Mouse (Mus musculus): ENCODE results near the gene C1qa. TPM values are rescaled to one million over a fixed set of nuclear protein-coding genes. Genes with fewer than 3 reads are reported as not detected.

Gene C1qa
- total and polyA plus RNA-seq, 3 experiments, result 0.12 TPM; not detected in 2

DNA sequence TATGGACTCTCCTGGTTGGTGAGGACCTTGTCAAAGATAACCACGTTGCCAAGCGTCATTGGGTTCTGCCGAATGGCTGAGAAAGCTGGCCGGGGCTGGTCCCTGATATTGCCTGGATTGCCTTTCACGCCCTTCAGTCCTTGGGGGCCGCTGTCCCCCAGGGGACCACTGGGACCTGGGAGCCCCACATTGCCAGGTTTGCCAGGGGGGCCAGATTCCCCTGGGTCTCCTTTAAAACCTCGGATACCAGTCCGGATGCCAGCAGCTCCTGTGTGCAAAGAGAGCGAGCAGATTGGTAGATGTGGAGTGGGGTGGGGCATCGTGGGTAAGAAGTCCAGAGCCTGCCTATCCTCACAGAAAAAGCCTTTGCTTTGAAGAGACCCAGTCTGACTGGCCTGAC lies 2.1 kb downstream of the C1qa start:
- DNase-seq (ENCODE audit: low read depth, low spot score), result no peak
- H3K9me3 ChIP-seq (replicated peaks; ENCODE audit: insufficient read depth, low read length), result no peaks in the 10 kb centered on the region
- no peak overlapping the region for H3K4me3 ChIP-seq (ENCODE audit: control insufficient read depth in 1 of 2, insufficient read depth in 1 of 2, low read depth in 2 of 2, low read length in 2 of 2)
- no peak overlapping the region for H3K9ac ChIP-seq (ENCODE audit: control insufficient read depth, low read depth, low read length, poor library complexity, severe bottlenecking)
- H3K36me3 ChIP-seq (ENCODE audit: control insufficient read depth in 1 of 2, insufficient read depth in 2 of 2, low read length in 2 of 2), result no peaks in the 10 kb centered on the region
- H3K79me2 ChIP-seq (ENCODE audit: control insufficient read depth, insufficient read depth, low read length, poor library complexity), result no peaks in the 10 kb centered on the region
- no peaks in the 10 kb centered on the region for H3K4me1 ChIP-seq (ENCODE audit: control insufficient read depth in 1 of 2, insufficient read depth in 2 of 2, low read length in 2 of 2)
- TF ChIP-seq RCOR1 (IDR thresholded peaks at IDR 0.05; ENCODE audit: low read depth, low read length), result no peak
- no peak for TF ChIP-seq MYB (IDR thresholded peaks at IDR 0.05; ENCODE audit: low read depth, low read length)
- no peak for TF ChIP-seq ZC3H11A (IDR thresholded peaks at IDR 0.05; ENCODE audit: low read depth, low read length)
- TF ChIP-seq HCFC1 (IDR thresholded peaks at IDR 0.05; ENCODE audit: low read depth, low read length), result no peak
- TF ChIP-seq POLR2A (IDR thresholded peaks at IDR 0.05; ENCODE audit: control insufficient read depth in 1 of 2, insufficient read depth in 1 of 2, low read depth in 1 of 2, low read length in 2 of 2, poor library complexity in 1 of 2), result no peak
- TF ChIP-seq ZKSCAN1 (IDR thresholded peaks at IDR 0.05; ENCODE audit: low read depth, low read length), result no peak
- no peak for TF ChIP-seq USF1 (IDR thresholded peaks at IDR 0.05; ENCODE audit: low read depth, low read length)
- no peak for TF ChIP-seq GABPA (IDR thresholded peaks at IDR 0.05; ENCODE audit: low read depth, low read length)
- TF ChIP-seq MAFK (IDR thresholded peaks at IDR 0.05; ENCODE audit: borderline replicate concordance, low read depth, low read length), result no peak
- no peak for TF ChIP-seq KAT2A (conservative IDR thresholded peaks at IDR 0.05; ENCODE audit: low read depth, low read length)
- no peak for TF ChIP-seq TAL1 (IDR thresholded peaks at IDR 0.05; ENCODE audit: low read length)
- no peak for TF ChIP-seq POLR2AphosphoS5 (IDR thresholded peaks at IDR 0.05; ENCODE audit: borderline replicate concordance, low read depth, low read length)
- no peak for TF ChIP-seq ETS1 (IDR thresholded peaks at IDR 0.05; ENCODE audit: low read depth, low read length)
- no peak for TF ChIP-seq E2F4 (IDR thresholded peaks at IDR 0.05; ENCODE audit: borderline replicate concordance, low read depth, low read length)
- no peak for TF ChIP-seq CHD1 (IDR thresholded peaks at IDR 0.05; ENCODE audit: low read depth, low read length)
- TF ChIP-seq MAZ (IDR thresholded peaks at IDR 0.05; ENCODE audit: low read depth, low read length), result no peak
- no peak for TF ChIP-seq TCF12 (IDR thresholded peaks at IDR 0.05; ENCODE audit: low read depth, low read length)
- no peak overlapping the region for H3K27ac ChIP-seq (ENCODE audit: control insufficient read depth, low read depth, low read length)
- H3K27me3 ChIP-seq (ENCODE audit: control insufficient read depth in 1 of 2, insufficient read depth in 2 of 2, low read length in 2 of 2), result no peaks in the 10 kb centered on the region

DNA sequence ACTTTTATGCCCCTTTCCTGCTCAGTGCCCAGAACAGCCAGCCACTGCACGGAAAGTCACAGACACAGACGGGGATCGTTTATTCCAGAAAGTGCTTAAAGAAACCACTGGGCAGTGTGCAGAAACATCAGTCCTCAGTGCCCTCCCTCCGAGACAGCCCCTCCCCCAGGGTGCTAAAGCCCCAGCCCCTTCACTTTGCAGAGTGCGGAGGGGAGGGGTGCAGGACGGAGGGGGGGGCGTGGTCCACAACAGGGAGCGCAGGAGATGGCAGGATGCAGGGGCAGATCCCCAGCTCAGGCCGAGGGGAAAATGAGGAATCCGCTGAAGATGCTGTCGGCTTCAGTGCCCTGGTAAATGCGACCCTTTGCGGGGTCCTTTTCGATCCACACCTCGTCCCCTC lies 2.7 kb downstream of the C1qa start:
- Histone ChIP-seq H3K27me3 (ENCODE audit: control insufficient read depth in 1 of 2, insufficient read depth in 2 of 2, low read length in 2 of 2) (no peaks in the 10 kb centered on the region), H3K27ac (ENCODE audit: control insufficient read depth, low read depth, low read length) (no peak overlapping the region), H3K36me3 (ENCODE audit: control insufficient read depth in 1 of 2, insufficient read depth in 2 of 2, low read length in 2 of 2) (no peaks in the 10 kb centered on the region), H3K9me3 (replicated peaks; ENCODE audit: insufficient read depth, low read length) (no peaks in the 10 kb centered on the region), H3K79me2 (ENCODE audit: control insufficient read depth, insufficient read depth, low read length, poor library complexity) (no peaks in the 10 kb centered on the region), H3K4me1 (ENCODE audit: control insufficient read depth in 1 of 2, insufficient read depth in 2 of 2, low read length in 2 of 2) (no peaks in the 10 kb centered on the region), H3K4me3 (ENCODE audit: control insufficient read depth in 1 of 2, insufficient read depth in 1 of 2, low read depth in 2 of 2, low read length in 2 of 2) (no peak overlapping the region), H3K9ac (ENCODE audit: control insufficient read depth, low read depth, low read length, poor library complexity, severe bottlenecking) (no peak overlapping the region)
- TF ChIP-seq ETS1 (IDR thresholded peaks at IDR 0.05; ENCODE audit: low read depth, low read length) (no peak), MAZ (IDR thresholded peaks at IDR 0.05; ENCODE audit: low read depth, low read length) (no peak), TAL1 (IDR thresholded peaks at IDR 0.05; ENCODE audit: low read length) (no peak), MAFK (IDR thresholded peaks at IDR 0.05; ENCODE audit: borderline replicate concordance, low read depth, low read length) (no peak)
- DNase-seq (ENCODE audit: low read depth, low spot score), result no peak

All from MEL (cell line).